Mouse (Mus musculus) effector memory CD4-positive, alpha-beta T cell, adult 7 months (primary cell): ENCODE results near the gene Cnot9. TPM values are rescaled to one million over a fixed set of nuclear protein-coding genes. Genes with fewer than 3 reads are reported as not detected.

Experiments used
- polyA plus RNA-seq: library from polyadenylated mRNA; unstranded; fragments of 100-300 nt; shearing (Covaris generic); gene quantifications from one replicate; pipeline ENCODE4 v1.2.1, GENCODE M21; 2017

Cnot9 gene
- polyA plus RNA-seq, result 15.8 TPM

DNA sequence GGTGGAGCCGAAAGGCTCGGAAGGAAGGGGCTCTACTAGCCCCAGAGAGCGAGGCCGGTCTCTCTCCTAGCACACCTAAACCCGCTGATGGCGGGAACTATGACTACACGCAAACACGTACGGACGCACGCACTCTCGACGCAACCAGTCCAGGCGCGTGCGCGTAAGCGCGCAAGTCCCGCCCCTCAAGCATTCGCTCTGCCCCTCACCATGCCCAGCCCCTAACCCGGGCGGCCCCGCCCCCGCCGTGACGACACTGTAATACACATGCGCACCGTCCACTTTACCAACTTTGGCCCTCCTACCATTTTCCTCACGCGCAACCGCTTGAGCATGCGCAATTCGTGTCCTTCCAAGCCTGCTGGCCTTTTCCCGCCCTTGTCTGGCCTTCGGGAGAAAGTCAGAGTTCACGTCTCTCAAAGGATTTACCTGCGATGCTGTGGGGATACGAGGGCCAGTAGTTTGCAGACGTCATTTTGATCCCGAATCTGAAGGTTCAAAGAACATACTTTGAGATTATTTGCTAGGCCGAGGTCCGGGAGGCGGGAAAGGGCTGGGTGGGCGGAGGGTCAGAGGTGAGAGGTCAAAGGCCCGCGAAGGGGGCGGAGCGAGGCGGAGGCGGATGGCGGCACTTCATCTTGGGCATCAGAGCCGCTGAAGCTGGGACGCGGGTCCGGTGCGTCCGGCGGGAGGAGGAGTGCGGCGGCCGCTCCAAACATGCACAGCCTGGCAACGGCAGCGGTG lies at the start of gene Cnot9:
Cnot9 (plus strand) TSS at position 338 of the 744 bp plus-strand sequence.

DNA sequence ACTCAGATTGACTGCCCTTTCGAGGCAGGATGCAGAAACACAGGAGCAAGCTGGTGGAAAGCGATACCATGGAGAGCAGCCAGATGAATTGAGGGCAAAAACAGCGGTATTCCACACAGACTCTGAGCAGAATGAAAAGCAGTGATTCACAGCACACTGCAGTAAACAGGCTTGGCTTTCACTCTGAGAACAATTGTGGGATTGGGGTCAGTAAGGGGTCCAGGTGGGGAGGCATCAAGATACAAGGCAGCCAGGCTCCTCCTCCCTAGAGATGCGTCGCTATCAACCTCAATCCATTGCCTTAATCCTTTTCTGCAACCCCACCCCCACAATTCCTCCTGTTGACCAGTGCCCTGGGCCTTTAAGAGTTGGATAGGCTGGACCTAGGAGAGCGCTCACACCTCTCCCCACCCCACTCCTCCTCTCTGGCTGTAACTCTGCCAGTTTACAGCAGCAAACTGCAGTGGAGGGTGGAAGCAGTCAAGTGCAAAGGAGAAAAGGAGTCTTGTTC lies 36.6 kb downstream of the Cnot9 start, which contains the start of gene Plcd4:
Plcd4 (plus strand) TSS at position 438 of the 511 bp plus-strand sequence.

DNA sequence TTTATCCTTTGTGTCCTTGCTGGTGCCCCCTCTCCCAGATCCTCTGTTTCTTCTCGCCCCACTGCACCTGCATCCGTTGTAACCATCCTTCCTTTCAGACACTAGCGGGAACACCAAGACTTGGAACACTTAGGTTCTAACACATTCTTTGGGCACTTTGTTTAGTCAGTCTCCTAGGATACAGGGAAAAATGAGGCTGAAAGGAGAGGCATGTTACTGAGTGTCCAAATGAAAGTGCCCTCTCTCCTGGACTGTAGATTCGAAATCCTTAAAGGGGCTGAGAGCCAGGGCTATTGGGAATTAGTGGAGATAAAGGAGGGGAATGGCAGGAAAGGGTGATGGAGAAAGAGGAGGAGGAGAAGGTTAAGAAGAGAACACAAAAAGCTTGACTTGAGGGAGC lies 38.3 kb downstream of the Cnot9 start, which contains the start of gene Usp37:
Usp37 (minus strand) TSS at position 101 of the 400 bp plus-strand sequence.

Other genes starting within 250 kb of the Cnot9 start
- not detected for gene Gpbar1, start 227.5 kb upstream of the Cnot9 start, polyA plus RNA-seq
- gene Aamp, start 221.3 kb upstream of the Cnot9 start, polyA plus RNA-seq, result 242 TPM
- gene Pnkd, start 221.1 kb upstream of the Cnot9 start, polyA plus RNA-seq, result 36.7 TPM
- gene Tmbim1, start 200.4 kb upstream of the Cnot9 start, polyA plus RNA-seq, result 7.9 TPM
- gene Catip, start 143.9 kb upstream of the Cnot9 start, polyA plus RNA-seq, result not detected
- gene Slc11a1, start 130.9 kb upstream of the Cnot9 start, polyA plus RNA-seq, result not detected
- gene Ctdsp1, start 114.5 kb upstream of the Cnot9 start, polyA plus RNA-seq, result 4.6 TPM
- not detected for gene Vil1, start 96.7 kb upstream of the Cnot9 start, polyA plus RNA-seq
- gene Plcd4, start 36.8 kb downstream of the Cnot9 start, polyA plus RNA-seq, result 0.44 TPM
- gene Usp37, start 38.2 kb downstream of the Cnot9 start, polyA plus RNA-seq, result 15.9 TPM
- 10.5 TPM for gene Zfp142, start 82.2 kb downstream of the Cnot9 start, polyA plus RNA-seq
- 5.6 TPM for gene Bcs1l, start 82.2 kb downstream of the Cnot9 start, polyA plus RNA-seq
- 24.4 TPM for gene Rnf25, start 95.3 kb downstream of the Cnot9 start, polyA plus RNA-seq
- gene Stk36, start 95.4 kb downstream of the Cnot9 start, polyA plus RNA-seq, result 0.24 TPM
- gene Ttll4, start 155.7 kb downstream of the Cnot9 start, polyA plus RNA-seq, result 45.6 TPM
- gene Cyp27a1, start 207.5 kb downstream of the Cnot9 start, polyA plus RNA-seq, result not detected
- not detected for gene Prkag3, start 243.2 kb downstream of the Cnot9 start, polyA plus RNA-seq